Mouse (Mus musculus) stomach, embryonic 14.5 days (tissue): ENCODE data around the gene Runx1. TPM values are rescaled to one million over a fixed set of nuclear protein-coding genes. Genes with fewer than 3 reads are reported as not detected.

ENCODE experiments used
- ATAC-seq: fragments of 200-750 bp; cut with Nextera tagmentation; 2 replicates; pipeline ENCODE4 v1.8.0; 2017; ENCODE audit warnings: low read depth, moderate TSS enrichment; ENCODE audit not compliant: insufficient number of reproducible peaks, insufficient read depth, low FRiP score
- H3K27ac ChIP-seq: fragments of 300-500 bp; sonication (generic); 2 replicates; pipeline ENCODE4 v1.5.1; 2014; ENCODE audit warnings: mild to moderate bottlenecking, low read length, moderate library complexity, mixed read lengths
- H3K27me3 ChIP-seq: fragments of 300-500 bp; sonication (generic); 2 replicates; pipeline ENCODE4 v1.6.1; 2014; ENCODE audit warnings: low read length, control low read depth, mixed read lengths; ENCODE audit not compliant: control insufficient read depth, insufficient read depth
- H3K36me3 ChIP-seq: fragments of 300-500 bp; sonication (generic); 2 replicates; pipeline ENCODE4 v1.6.1; 2014; ENCODE audit warnings: mild to moderate bottlenecking, control low read depth, low read length, moderate library complexity, mixed read lengths; ENCODE audit not compliant: control insufficient read depth, insufficient read depth
- H3K4me1 ChIP-seq: fragments of 300-500 bp; sonication (generic); 2 replicates; pipeline ENCODE4 v1.6.1; 2014; ENCODE audit warnings: low read length, control low read depth, mixed read lengths; ENCODE audit not compliant: control insufficient read depth, insufficient read depth
- H3K4me2 ChIP-seq: fragments of 300-500 bp; sonication (generic); replicated peaks from 2 replicates; pipeline ENCODE4 v1.6.1; 2014; ENCODE audit warnings: low read depth, low read length, control low read depth
- H3K4me3 ChIP-seq: fragments of 300-500 bp; sonication (generic); 2 replicates; pipeline ENCODE4 v1.5.1; 2014; ENCODE audit warnings: low read depth, low read length, control low read depth
- H3K9ac ChIP-seq: fragments of 300-500 bp; sonication (generic); replicated peaks from 2 replicates; pipeline ENCODE4 v1.6.1; 2014; ENCODE audit warnings: low read depth, mild to moderate bottlenecking, control low read depth, low read length, moderate library complexity, mixed read lengths
- H3K9me3 ChIP-seq: fragments of 300-500 bp; sonication (generic); 2 replicates; pipeline ENCODE4 v1.6.1; 2016; ENCODE audit warnings: low read depth, low read length, control low read depth; ENCODE audit not compliant: control insufficient read depth
- whole genome bisulfite sequencing: fragments of 180-500 bp; shearing (Covaris S2); extraction: QIAGEN DNeasy Blood & Tissue Kit; methylation state at CpG from one replicate; pipeline ENCODE4 v1.1.7; 2014; 5-methylcytosine and 5-hydroxymethylcytosine counted together
- polyA plus RNA-seq: library from polyadenylated mRNA; unstranded; fragments of >200 nt; fragmentation: Nextera tagmentation; extraction: Ambion mirVana; gene quantifications from 2 replicates; pipeline ENCODE4 v1.2.1, GENCODE M21; 2014

Gene Runx1
- polyA plus RNA-seq, 1 experiment from 2014 or later, result 9.2 TPM

GRCm38 (mm10) chr16:92676630-92677029 lies 149.3 kb downstream of the Runx1 start:
- 76% methylated on average over 5 of the region's 5 CpGs for WGBS
- Histone ChIP-seq H3K9ac (no peak overlapping the region), H3K36me3 (no peaks in the 10 kb centered on the region), H3K4me3 (no peak overlapping the region), H3K27me3 (no peaks in the 10 kb centered on the region), H3K4me2 (no peak overlapping the region), H3K9me3 (no peaks in the 10 kb centered on the region), H3K27ac (no peak overlapping the region), H3K4me1 (0 out of 2 replicates have a peak, but pooled peaks cover 2% of the 10 kb centered on the region)
- ATAC-seq, result no peak

DNA sequence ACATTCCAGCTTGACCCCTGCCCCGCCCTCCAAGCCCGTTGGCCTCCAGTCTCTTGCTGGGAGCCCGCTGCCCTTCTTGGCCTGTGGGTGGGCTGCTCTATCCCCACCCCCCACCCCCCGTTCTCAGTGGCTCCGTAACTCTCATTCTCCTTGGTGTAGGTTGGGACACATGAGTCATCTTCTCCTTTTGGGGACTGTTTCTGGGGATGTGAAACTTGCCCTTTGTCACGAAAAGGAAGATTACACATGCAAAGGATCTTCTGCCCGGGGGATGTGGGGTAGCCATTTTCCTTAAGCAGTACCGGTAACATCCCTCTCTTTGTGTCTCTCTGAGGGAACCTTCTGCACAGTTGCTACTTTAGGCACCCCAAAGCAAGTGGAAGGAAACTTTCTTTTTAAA lies 150.3 kb downstream of the Runx1 start:
- 0 out of 2 replicates have a peak, but pooled peaks cover 2% of the 10 kb centered on the region for H3K4me1 ChIP-seq
- H3K36me3 ChIP-seq, result no peaks in the 10 kb centered on the region
- WGBS, result 56% methylated on average over 8 of the region's 8 CpGs
- ATAC-seq, result no peak
- no peak overlapping the region for H3K4me2 ChIP-seq
- no peak overlapping the region for H3K4me3 ChIP-seq
- no peak overlapping the region for H3K9ac ChIP-seq
- H3K9me3 ChIP-seq, result no peaks in the 10 kb centered on the region
- no peaks in the 10 kb centered on the region for H3K27me3 ChIP-seq
- H3K27ac ChIP-seq, result no peak overlapping the region

DNA sequence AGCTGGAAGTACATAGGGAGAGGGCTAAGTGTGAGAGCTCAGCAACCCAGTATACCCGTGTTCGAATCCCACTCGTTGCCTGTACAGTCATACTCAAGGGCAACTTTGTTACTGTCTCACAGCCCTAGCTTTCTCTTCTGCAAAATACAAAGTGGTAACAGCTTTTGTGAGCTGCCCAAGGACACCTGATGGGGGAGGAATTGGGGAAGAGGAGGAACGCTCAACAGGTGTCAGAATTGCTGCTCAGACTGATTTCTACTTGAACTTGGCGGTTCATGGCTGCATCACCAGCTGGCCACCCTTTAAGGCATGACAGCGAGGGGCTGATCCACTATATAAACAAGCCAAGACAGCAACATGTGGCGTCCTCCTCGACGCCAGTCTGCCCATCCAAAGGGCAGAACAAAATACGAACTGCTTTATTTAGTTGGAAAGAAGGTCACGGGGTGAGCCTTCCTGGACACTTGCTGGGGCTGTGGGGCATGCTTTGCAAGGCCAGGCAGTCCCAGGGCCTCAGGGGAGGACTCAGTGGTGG lies 151.0 kb downstream of the Runx1 start:
- Histone ChIP-seq H3K4me2 (no peak overlapping the region), H3K27me3 (no peaks in the 10 kb centered on the region), H3K4me1 (0 out of 2 replicates have a peak, but pooled peaks cover 2% of the 10 kb centered on the region), H3K27ac (no peak overlapping the region), H3K9ac (no peak overlapping the region), H3K36me3 (no peaks in the 10 kb centered on the region), H3K4me3 (no peak overlapping the region), H3K9me3 (no peaks in the 10 kb centered on the region)
- 64% methylated on average over 11 of the region's 11 CpGs for WGBS
- no peak for ATAC-seq

- no peaks in the 10 kb centered on the region for H3K27me3 ChIP-seq
- 66% methylated on average over 18 of the region's 18 CpGs for WGBS
- H3K9ac ChIP-seq, result no peak overlapping the region
- H3K9me3 ChIP-seq, result no peaks in the 10 kb centered on the region
- H3K4me2 ChIP-seq, result no peak overlapping the region
- H3K27ac ChIP-seq, result no peak overlapping the region
- no peak overlapping the region for H3K4me3 ChIP-seq
- H3K36me3 ChIP-seq, result no peaks in the 10 kb centered on the region
- no peak for ATAC-seq
- H3K4me1 ChIP-seq, result 0 out of 2 replicates have a peak, but pooled peaks cover 2% of the 10 kb centered on the region
These were observed 151.7 kb downstream of the Runx1 start for GRCm38 (mm10) chr16:92674121-92674816.

GRCm38 (mm10) chr16:92668807-92669206 lies 157.1 kb downstream of the Runx1 start:
- ATAC-seq, result no peak
- Histone ChIP-seq H3K9me3 (no peaks in the 10 kb centered on the region), H3K27me3 (no peaks in the 10 kb centered on the region), H3K4me2 (no peak overlapping the region), H3K4me3 (no peak overlapping the region), H3K36me3 (no peaks in the 10 kb centered on the region; the same call in 1 of the 2 replicates), H3K9ac (no peak overlapping the region), H3K27ac (no peak overlapping the region), H3K4me1 (no peaks in the 10 kb centered on the region)

GRCm38 (mm10) chr16:92661757-92662156 lies 164.2 kb downstream of the Runx1 start:
- Histone ChIP-seq H3K9ac (no peak overlapping the region), H3K27ac (no peak overlapping the region), H3K27me3 (no peaks in the 10 kb centered on the region), H3K4me2 (no peak overlapping the region), H3K36me3 (no peaks in the 10 kb centered on the region; the same call in 1 of the 2 replicates), H3K4me1 (no peaks in the 10 kb centered on the region), H3K9me3 (no peaks in the 10 kb centered on the region), H3K4me3 (no peak overlapping the region)
- no peak for ATAC-seq
- 66% methylated on average over 7 of the region's 7 CpGs for WGBS

GRCm38 (mm10) chr16:92656750-92657149 lies 169.2 kb downstream of the Runx1 start:
- ATAC-seq, result no peak
- no peaks in the 10 kb centered on the region for H3K36me3 ChIP-seq
- no peaks in the 10 kb centered on the region for H3K9me3 ChIP-seq
- no peaks in the 10 kb centered on the region for H3K27me3 ChIP-seq
- H3K9ac ChIP-seq, result no peak overlapping the region
- H3K27ac ChIP-seq, result no peak overlapping the region
- 75% methylated on average over 5 of the region's 5 CpGs for WGBS
- 0 out of 2 replicates have a peak, but pooled peaks cover 20% of the 10 kb centered on the region for H3K4me1 ChIP-seq
- no peak overlapping the region for H3K4me3 ChIP-seq
- H3K4me2 ChIP-seq, result no peak overlapping the region

- WGBS, result 47% methylated on average over 5 of the region's 5 CpGs
- Histone ChIP-seq H3K4me1 (0 out of 2 replicates have a peak, but pooled peaks cover 20% of the 10 kb centered on the region), H3K4me3 (no peak overlapping the region), H3K27me3 (no peaks in the 10 kb centered on the region), H3K36me3 (no peaks in the 10 kb centered on the region), H3K9me3 (no peaks in the 10 kb centered on the region), H3K4me2 (no peak overlapping the region), H3K27ac (no peak overlapping the region), H3K9ac (no peak overlapping the region)
- ATAC-seq, result no peak
These were observed 171.5 kb downstream of the Runx1 start for GRCm38 (mm10) chr16:92654294-92654950.
